Comparison of ENCODE assay signal across 21 mouse cellular contexts in the genomic region with DNA sequence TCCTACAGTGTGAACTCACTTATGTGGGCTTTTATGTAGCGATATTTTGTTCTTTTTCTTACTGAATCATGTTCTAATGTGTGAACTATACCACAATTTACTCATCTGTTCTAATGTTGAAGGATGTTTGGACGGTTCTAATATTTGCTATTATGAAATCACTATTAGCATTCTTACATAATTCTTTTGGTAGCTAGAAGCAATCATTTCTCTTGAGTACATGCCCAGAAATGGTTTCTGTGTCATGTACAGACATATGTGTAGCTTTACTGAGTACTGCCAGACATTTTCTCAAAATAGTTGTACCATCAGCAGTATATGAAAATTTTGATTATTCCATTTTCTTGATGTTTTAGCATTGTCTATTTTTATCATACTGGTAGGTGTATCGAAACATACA. TPM values are rescaled to one million over a fixed set of nuclear protein-coding genes. Genes with fewer than 3 reads are reported as not detected.
"Had no signal": no experiment of that assay in that cellular context is flagged by ENCODE, and none has a peak within 500 bp of the region (broad histone marks: within the 10 kb centered on the region; RNA-seq: fewer than 3 reads in every experiment).

No protein-coding gene starts in this region.

- DNase-seq: lung, adult 18-20 months; lung, embryonic 14.5 days; lung, postnatal 10 days; lung, postnatal 4 days; midbrain, embryonic 14.5 days; right cerebral cortex, postnatal 14 days; thymus, adult 2 months; thymus, postnatal 25 days had no signal

RNA-seq across cellular contexts. Expression of a gene that starts 7.4 kb away (rescaled TPM):
- total RNA-seq: megakaryocyte, adult 5-6 weeks; megakaryocyte-erythroid progenitor cell, adult 5-6 weeks; midbrain, postnatal 0 days; monocyte, adult 5-6 weeks; neutrophil, adult 5-6 weeks had no signal
- polyA plus RNA-seq: lung, embryonic 14.5 days; lung, embryonic 16.5 days; midbrain, embryonic 10.5 days; midbrain, embryonic 12.5 days; midbrain, embryonic 14.5 days; midbrain, postnatal 0 days; neural tube, embryonic 12.5 days; neural tube, embryonic 14.5 days; spleen, adult 2 months; stomach, embryonic 15.5 days; stomach, postnatal 0 days; thymus, adult 2 months had no signal

RNA-seq across cellular contexts. Expression of a gene that starts 34.5 kb away (rescaled TPM):
- total RNA-seq: megakaryocyte-erythroid progenitor cell, adult 5-6 weeks; monocyte, adult 5-6 weeks; neutrophil, adult 5-6 weeks had no signal
